Mouse (Mus musculus): ENCODE measurements at regions not wholly inside any gene's neighbourhood (a gene's known extent, or its start where the extent isn't known, plus 50 kb on each side); places are given as distances from the start of the nearest gene placed in this dataset.

DNA sequence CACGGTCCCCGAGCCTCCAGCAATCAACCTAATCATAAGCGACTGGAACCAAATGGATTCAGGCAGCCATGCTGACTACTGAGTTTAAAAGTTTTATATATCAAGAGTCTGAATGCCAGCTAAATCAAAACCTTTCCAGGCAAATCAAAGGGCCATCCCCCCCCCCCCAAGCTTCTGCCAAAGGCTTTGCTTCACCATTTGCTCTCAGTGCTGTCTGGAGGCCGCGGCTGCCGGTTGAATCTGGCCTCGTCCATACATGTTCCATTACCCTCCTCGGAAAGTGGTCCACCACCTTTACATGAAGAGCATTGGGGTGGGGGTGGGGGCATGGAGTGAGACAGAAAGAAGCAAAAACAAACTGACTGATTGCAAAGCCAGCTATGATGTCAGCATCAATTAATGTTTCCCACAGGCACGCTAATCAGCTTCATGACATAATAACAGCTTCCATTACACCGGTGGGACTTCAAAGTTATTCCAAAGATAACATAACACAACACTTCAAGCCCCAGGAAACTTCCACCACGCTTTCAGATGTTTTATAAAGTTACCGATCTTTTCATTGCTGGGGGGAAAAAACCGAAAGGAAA lies 116.6 kb upstream of the Irx5 start:
- no peak for DNase-seq (ENCODE audit: low spot score)
- TF ChIP-seq POLR2AphosphoS5 (IDR thresholded peaks at IDR 0.05; ENCODE audit: insufficient replicate concordance, low read depth, low read length) (no peak), TAL1 (conservative IDR thresholded peaks at IDR 0.05; ENCODE audit: low read depth, low read length) (no peak)
- Histone ChIP-seq H3K27me3 (ENCODE audit: insufficient read depth, low read length) (no peaks in the 10 kb centered on the region), H3K4me3 (ENCODE audit: low read depth, low read length) (no peak overlapping the region), H3K4me1 (ENCODE audit: insufficient read depth, low read depth, low read length) (no peaks in the 10 kb centered on the region), H3K36me3 (replicated peaks) (no peaks in the 10 kb centered on the region), H3K9me3 (replicated peaks) (peaks cover 57% of the 10 kb centered on the region)
- no peak for ATAC-seq (ENCODE audit: extremely low read depth, insufficient number of reproducible peaks, low FRiP score, poor library complexity, severe bottlenecking)

DNA sequence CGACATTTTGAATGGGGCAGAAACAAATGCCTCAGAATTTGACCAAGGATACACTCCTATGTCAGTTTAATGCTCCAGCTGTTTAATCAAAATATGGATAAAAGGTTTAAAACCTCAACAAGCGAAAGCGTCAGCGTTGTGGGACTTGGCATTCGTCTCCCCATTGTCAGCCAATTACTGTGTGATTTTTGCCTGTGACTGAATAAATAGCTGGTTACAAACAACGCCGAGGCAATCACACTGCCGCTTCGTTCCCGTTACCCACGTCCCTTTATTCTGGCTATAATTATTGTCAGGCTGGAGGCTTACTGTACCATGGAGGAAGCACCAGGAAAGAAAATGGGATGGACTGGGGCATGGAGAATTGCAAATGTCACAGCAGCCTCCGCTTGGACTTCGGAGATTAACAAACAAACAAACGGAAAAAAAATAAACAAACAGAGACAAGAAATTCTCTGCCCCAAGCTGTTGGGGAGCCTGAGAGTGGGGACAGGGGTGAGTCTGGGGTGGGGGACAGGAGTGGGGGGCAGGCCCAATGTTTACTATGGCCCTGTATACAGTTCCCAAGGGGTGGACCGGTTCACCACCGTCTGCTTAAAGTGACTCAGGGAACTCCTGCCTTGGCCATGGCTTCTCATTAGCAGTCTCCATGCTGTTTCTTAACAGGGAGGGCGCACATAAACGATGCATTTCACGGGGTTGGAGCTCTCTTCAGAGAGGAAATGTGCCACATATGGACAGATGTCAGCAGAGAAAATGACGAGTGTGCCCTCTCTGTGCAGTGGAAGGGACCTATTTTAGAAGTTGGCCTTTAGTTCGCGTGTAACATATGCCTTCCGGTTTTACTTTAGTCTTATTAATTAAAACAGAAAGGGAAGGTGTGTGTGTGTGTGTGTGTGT lies 125.8 kb upstream of the Irx5 start:
- no peak overlapping the region for H3K4me3 ChIP-seq (ENCODE audit: low read depth, low read length)
- H3K9me3 ChIP-seq (replicated peaks) = peaks cover 43% of the 10 kb centered on the region
- H3K4me1 ChIP-seq (ENCODE audit: insufficient read depth, low read depth, low read length) = no peaks in the 10 kb centered on the region
- no peaks in the 10 kb centered on the region for H3K27me3 ChIP-seq (ENCODE audit: insufficient read depth, low read length)
- no peak for DNase-seq (ENCODE audit: low spot score)
- no peaks in the 10 kb centered on the region for H3K36me3 ChIP-seq (replicated peaks)
- TF ChIP-seq TAL1 (conservative IDR thresholded peaks at IDR 0.05; ENCODE audit: low read depth, low read length) = no peak
- no peak for TF ChIP-seq GATA1 (IDR thresholded peaks at IDR 0.05; ENCODE audit: borderline replicate concordance, low read length)
- TF ChIP-seq CTCF (IDR thresholded peaks at IDR 0.05; ENCODE audit: low read depth, low read length) = no peak
- no peak for TF ChIP-seq GATA2 (IDR thresholded peaks at IDR 0.05; ENCODE audit: borderline replicate concordance, low read depth, low read length)
- no peak for ATAC-seq (ENCODE audit: extremely low read depth, insufficient number of reproducible peaks, low FRiP score, poor library complexity, severe bottlenecking)

DNA sequence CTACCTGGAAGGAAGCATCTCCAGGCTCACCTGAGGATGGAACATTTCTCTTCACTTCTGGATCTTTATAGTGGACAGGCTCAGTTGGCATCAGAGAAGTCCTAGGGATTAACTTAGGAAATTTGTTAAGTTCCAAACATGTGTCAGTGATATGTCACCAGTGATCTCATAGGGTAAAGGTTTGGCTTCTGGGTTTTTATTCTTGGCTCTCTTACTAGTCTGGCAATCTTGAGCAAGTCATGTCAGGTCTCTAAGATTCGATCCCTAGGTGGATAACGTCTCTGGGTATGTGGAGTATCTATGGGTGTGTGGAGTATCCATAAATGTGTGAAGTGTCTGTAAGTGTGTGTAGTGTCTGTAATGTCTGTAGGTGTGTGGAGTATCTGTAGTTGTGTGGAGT lies 127.9 kb upstream of the Irx5 start:
- Histone ChIP-seq H3K9me3 (replicated peaks) (peaks cover 53% of the 10 kb centered on the region), H3K27me3 (ENCODE audit: insufficient read depth, low read length) (no peaks in the 10 kb centered on the region), H3K4me3 (ENCODE audit: low read depth, low read length) (no peak overlapping the region), H3K36me3 (replicated peaks) (no peaks in the 10 kb centered on the region), H3K4me1 (ENCODE audit: insufficient read depth, low read depth, low read length) (no peaks in the 10 kb centered on the region)
- ATAC-seq (ENCODE audit: extremely low read depth, insufficient number of reproducible peaks, low FRiP score, poor library complexity, severe bottlenecking) (no peak), DNase-seq (ENCODE audit: low spot score) (no peak)
- TF ChIP-seq POLR2AphosphoS5 (IDR thresholded peaks at IDR 0.05; ENCODE audit: insufficient replicate concordance, low read depth, low read length) (no peak), GATA1 (IDR thresholded peaks at IDR 0.05; ENCODE audit: borderline replicate concordance, low read length) (no peak), TAL1 (conservative IDR thresholded peaks at IDR 0.05; ENCODE audit: low read depth, low read length) (no peak), GATA2 (IDR thresholded peaks at IDR 0.05; ENCODE audit: borderline replicate concordance, low read depth, low read length) (no peak), CTCF (IDR thresholded peaks at IDR 0.05; ENCODE audit: low read depth, low read length) (no peak)

DNA sequence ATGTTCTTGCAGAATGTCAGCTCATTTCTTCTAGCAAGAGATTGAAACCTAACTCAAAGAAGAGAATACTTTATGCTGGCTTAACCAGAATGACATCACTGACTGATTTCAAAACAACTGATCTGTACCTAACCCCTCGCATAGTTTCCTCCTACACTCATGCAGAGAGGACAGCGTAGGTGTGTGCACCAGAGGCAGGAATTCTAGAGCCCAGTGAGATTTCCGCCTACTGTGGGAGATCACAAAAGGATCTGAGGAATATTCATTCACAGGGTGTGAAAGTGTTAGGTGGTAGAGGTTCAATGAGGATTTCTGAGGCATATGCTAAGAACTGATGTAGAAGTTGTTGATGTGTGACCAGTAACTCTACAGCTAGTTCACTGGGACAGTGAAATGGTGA lies 132.5 kb upstream of the Irx5 start:
- no peak for TF ChIP-seq GATA1 (IDR thresholded peaks at IDR 0.05; ENCODE audit: borderline replicate concordance, low read length)
- TF ChIP-seq CTCF (IDR thresholded peaks at IDR 0.05; ENCODE audit: low read depth, low read length) = no peak
- TF ChIP-seq GATA2 (IDR thresholded peaks at IDR 0.05; ENCODE audit: borderline replicate concordance, low read depth, low read length) = no peak
- TF ChIP-seq POLR2AphosphoS5 (IDR thresholded peaks at IDR 0.05; ENCODE audit: insufficient replicate concordance, low read depth, low read length) = no peak
- no peak for TF ChIP-seq TAL1 (conservative IDR thresholded peaks at IDR 0.05; ENCODE audit: low read depth, low read length)
- no peaks in the 10 kb centered on the region for H3K27me3 ChIP-seq (ENCODE audit: insufficient read depth, low read length)
- H3K9me3 ChIP-seq (replicated peaks) = peaks cover 59% of the 10 kb centered on the region
- no peaks in the 10 kb centered on the region for H3K4me1 ChIP-seq (ENCODE audit: insufficient read depth, low read depth, low read length)
- H3K36me3 ChIP-seq (replicated peaks) = no peaks in the 10 kb centered on the region
- no peak overlapping the region for H3K4me3 ChIP-seq (ENCODE audit: low read depth, low read length)
- ATAC-seq (ENCODE audit: extremely low read depth, insufficient number of reproducible peaks, low FRiP score, poor library complexity, severe bottlenecking) = no peak
- no peak for DNase-seq (ENCODE audit: low spot score)

DNA sequence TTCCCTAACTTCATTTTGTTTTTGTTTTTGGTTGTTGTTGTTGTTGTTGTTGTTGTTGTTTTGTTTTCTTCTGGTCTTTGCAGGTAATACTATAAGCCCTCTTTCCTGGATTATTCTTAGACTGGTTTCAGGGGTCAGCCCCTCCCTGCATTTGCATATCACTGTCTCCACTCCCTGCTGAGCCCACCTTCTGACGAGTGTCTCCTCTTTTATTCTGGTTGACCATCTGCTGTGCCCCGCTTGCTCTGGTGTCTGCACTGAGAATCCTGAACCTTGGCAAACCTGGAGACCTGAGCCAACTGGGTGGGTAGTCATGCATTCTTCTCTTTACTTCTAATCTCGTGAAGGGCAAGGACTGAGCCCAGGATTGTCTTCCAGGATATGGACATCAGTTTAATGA lies 134.4 kb upstream of the Irx5 start:
- Histone ChIP-seq H3K9me3 (replicated peaks) (peaks cover 53% of the 10 kb centered on the region), H3K4me3 (ENCODE audit: low read depth, low read length) (no peak overlapping the region), H3K36me3 (replicated peaks) (no peaks in the 10 kb centered on the region), H3K27me3 (ENCODE audit: insufficient read depth, low read length) (no peaks in the 10 kb centered on the region), H3K4me1 (ENCODE audit: insufficient read depth, low read depth, low read length) (no peaks in the 10 kb centered on the region)
- ATAC-seq (ENCODE audit: extremely low read depth, insufficient number of reproducible peaks, low FRiP score, poor library complexity, severe bottlenecking) (no peak), DNase-seq (ENCODE audit: low spot score) (no peak)
- TF ChIP-seq CTCF (IDR thresholded peaks at IDR 0.05; ENCODE audit: low read depth, low read length) (no peak), TAL1 (conservative IDR thresholded peaks at IDR 0.05; ENCODE audit: low read depth, low read length) (no peak), POLR2AphosphoS5 (IDR thresholded peaks at IDR 0.05; ENCODE audit: insufficient replicate concordance, low read depth, low read length) (no peak), GATA2 (IDR thresholded peaks at IDR 0.05; ENCODE audit: borderline replicate concordance, low read depth, low read length) (no peak), GATA1 (IDR thresholded peaks at IDR 0.05; ENCODE audit: borderline replicate concordance, low read length) (no peak)

DNA sequence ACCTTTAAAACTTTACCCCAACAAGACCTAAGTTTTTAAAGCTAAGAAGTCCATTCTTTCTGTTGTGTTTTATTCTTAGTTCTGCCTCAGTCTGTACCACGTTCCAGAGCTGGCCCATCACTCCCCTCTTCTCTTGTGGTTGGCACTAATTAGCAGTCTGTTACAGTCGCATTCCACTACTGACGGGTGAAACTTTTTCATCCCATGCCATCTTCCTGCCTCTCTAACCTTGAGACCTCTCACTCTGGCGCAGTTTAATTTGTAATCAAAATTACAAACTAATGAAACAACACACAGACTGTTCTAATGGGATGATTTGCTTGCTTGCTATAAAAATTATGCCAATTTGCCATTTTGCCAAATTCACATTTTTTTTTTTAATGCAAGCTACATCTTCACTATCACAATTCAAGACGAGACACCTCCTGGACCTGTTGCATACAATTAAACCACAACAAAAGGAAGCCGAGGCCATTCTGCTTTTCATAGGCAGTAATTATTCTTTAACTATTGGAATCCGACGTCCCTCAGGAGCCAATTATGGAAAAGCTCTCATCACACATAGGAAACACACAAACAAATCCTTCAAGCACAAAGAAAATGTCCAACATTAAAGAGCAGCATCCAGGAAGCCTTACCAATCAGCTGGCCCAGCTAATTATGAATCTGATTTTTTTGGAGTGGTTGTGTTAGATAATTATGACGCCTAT lies 138.1 kb upstream of the Irx5 start:
- Histone ChIP-seq H3K4me3 (ENCODE audit: low read depth, low read length) (no peak overlapping the region), H3K27me3 (ENCODE audit: insufficient read depth, low read length) (no peaks in the 10 kb centered on the region), H3K4me1 (ENCODE audit: insufficient read depth, low read depth, low read length) (no peaks in the 10 kb centered on the region), H3K9me3 (replicated peaks) (peaks cover 38% of the 10 kb centered on the region), H3K36me3 (replicated peaks) (no peaks in the 10 kb centered on the region)
- no peak for ATAC-seq (ENCODE audit: extremely low read depth, insufficient number of reproducible peaks, low FRiP score, poor library complexity, severe bottlenecking)
- DNase-seq (ENCODE audit: low spot score) = no peak
- TF ChIP-seq GATA1 (IDR thresholded peaks at IDR 0.05; ENCODE audit: borderline replicate concordance, low read length) (no peak), CTCF (IDR thresholded peaks at IDR 0.05; ENCODE audit: low read depth, low read length) (no peak), POLR2AphosphoS5 (IDR thresholded peaks at IDR 0.05; ENCODE audit: insufficient replicate concordance, low read depth, low read length) (no peak), GATA2 (IDR thresholded peaks at IDR 0.05; ENCODE audit: borderline replicate concordance, low read depth, low read length) (no peak), TAL1 (conservative IDR thresholded peaks at IDR 0.05; ENCODE audit: low read depth, low read length) (no peak)
